Mouse (Mus musculus) left cerebral cortex, postnatal 14 days (tissue): Measurements from ENCODE around the gene Snx22. TPM values are rescaled to one million over a fixed set of nuclear protein-coding genes. Genes with fewer than 3 reads are reported as not detected.
A peak's percentile ranks its signal among the peaks of the same experiment; 100 is the strongest.

Experiments
- DNase-seq, 2 experiments: peaks; one replicate each; pipeline ENCODE4 v3.0.0; 2021 to 2022; ENCODE audit warnings: low spot score in 2 of 2, mixed read lengths in 1 of 2
- intact Hi-C: fragments of 180-260 bp; cut with DNase I; formaldehyde crosslinking; loops from one replicate; pipeline ENCODE4 v1.15.1; 2025
- long read RNA-seq, 2 experiments: library from polyadenylated mRNA; stranded (forward); transcript quantifications; one replicate each; pipeline ENCODE4 v2.0.0; 2021
- total RNA-seq, 2 experiments: library from RNA; stranded (reverse); gene quantifications; 2 replicates each; pipeline ENCODE4 v1.2.3; 2021

The Snx22 gene
- 1 to 10 TPM; 3.3 to 4.4 TPM for total RNA-seq
- long read RNA-seq, experiment 1, partial matches to known transcripts: 0 of 6 reads
- long read RNA-seq, experiment 1, other reads (novel, unspliced or antisense): 2 of 6 reads
- long read RNA-seq, experiment 2, partial matches to known transcripts: 0 of 4 reads
- long read RNA-seq, experiment 2, other reads (novel, unspliced or antisense): 1 of 4 reads

DNA sequence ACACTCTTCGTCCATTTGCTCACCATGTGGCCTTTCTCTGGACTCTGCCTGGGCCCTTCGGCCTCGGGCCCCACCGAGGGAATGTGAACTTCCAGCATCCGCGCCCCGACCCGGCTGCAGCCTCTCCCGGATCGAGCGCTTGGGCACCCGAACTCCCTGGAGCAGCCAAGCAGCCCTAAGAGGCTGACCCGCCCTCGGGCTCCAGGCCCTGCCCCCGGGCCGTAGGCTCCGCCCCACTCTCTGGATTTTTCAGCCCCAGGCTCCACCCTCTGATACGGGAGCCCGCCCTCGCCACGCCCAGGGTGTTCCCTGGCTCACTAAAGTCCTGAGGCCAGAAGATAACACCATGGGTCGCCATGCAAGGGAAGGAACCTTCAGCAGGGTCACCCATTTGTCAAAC is at the start of gene Snx22:
Gene Snx22 (minus strand): TSS at position 137 of the 400 bp plus-strand sequence.
- DNase-seq: peak; percentile 58 to 68
- intact Hi-C loops: loop anchor here (10.0 kb wide), 1 partner anchor 55 kb away; the partner anchor contains the start of genes Ciao2a and Snx1

DNA sequence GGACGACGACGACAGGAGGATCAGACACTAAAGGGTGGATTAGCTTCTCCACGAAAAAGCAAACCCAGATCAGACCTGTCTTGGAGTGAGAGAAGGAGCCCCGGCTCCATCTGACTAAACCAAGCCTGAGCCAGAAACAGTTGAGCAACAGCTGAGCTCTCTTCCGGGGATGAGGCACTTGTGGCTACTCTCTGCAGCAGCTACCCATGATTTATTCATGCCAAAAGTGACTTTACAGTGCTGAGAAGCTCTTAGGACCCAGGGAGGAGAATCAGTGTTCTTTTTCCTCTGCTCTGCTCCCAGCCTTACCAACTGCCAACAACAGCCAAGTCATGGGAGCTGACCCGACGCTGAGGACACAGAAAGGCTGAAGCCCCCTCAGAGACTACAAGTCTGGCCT is 47.4 kb upstream of the Snx22 start:
- intact Hi-C loops: no loop called here
- DNase-seq: peak; percentile 18 to 45

DNA sequence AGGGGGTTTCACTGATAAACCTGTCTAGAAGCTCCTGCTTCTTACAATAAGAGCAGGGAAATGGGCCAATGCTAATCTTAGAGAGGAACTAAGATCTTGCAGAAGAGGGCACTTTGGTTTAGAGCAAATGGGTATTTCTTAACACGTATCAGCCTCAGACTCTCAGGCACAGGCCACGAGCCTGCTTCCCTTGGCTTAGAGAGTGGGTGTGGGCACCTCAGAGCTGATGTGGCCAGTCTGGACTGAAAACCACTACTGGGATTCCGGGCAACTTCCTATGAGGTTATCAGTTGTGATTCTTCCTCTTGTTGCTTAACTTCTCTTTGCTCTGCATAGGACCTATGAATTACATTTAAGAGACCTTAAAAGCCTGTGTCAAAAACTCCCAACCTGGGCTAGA is 44.8 kb upstream of the Snx22 start:
- intact Hi-C loops: no loop called here
- DNase-seq: no peak

DNA sequence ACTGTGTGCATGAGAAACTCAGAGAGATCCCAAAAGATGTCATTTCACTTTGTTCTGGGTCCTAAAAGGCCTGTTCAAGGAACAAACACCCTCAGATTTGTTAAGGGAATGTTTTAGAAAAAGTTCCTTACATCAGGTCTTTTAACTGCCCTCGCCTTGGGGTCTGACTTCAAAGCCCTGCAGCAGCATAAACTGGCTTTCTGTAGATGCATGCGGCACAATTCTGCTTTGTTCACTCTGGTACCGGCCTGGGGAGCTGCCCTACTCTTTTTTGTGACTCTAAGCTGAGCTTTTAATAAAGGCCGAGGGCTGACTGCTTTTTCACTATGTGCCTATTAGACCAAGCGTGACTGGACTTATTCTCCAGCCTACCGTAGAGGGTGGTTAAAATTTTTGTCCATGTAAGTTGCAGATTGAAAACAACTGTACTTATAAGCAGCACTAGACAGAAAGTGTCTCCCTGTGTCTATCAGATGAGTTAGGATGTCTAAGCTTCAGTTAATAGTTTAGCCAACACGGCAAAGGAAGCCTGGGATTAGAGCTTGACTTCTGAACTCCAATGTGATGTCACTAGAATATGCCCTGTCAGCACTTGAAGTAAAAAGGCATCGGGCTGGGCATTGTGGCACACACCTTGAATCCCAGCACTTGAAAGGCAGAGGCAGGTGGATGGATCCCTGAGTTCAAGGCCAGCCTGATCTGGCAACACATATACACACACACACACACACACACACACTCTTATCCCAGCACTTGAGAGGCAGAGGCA is 41.3 kb upstream of the Snx22 start:
- intact Hi-C loops: no loop called here
- no peak for DNase-seq

DNA sequence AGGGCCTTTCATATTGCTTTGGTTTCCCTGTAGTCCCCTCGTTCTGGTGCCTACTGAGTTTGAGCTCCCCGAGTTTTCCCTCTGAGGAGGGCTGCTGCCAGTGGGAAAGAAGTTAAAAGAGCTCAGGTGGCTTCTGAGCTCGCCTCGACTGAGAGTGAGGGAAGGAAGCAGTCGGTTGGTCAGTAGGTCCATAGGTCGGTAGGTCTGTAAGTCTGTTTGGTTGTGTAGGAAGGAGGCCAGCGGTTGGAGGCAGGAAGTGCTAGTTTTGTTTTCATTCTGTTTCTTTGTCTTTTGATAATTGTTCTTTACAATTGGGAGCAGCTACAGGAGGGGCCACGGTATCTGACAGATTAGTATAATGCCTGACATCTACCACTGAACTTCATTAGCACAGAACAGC is 40.6 kb upstream of the Snx22 start:
- intact Hi-C loops: no loop called here
- DNase-seq: no peak

DNA sequence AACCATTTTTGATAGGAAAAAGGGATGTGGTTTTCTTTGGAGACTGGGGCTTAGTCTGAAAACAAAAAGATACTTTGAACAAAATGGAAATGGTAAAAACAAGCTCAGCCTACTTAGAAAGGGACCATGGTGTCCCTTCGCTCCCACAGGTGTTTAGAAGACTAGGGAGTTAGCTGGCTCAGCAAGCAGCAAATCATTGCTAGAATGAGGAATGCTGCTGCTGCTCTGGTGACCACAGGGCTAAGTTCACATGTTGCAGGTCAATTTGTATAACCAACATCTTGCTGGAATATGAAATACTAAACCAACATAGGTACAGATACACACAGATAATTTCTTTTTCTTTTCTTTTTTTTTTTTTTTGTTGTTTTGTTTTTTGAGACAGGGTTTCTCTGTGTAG is 40.1 kb upstream of the Snx22 start:
- DNase-seq: no peak
- intact Hi-C loops: loop anchor here (10.0 kb wide), 1 partner anchor 435 kb away; no protein-coding TSS in a partner anchor

DNA sequence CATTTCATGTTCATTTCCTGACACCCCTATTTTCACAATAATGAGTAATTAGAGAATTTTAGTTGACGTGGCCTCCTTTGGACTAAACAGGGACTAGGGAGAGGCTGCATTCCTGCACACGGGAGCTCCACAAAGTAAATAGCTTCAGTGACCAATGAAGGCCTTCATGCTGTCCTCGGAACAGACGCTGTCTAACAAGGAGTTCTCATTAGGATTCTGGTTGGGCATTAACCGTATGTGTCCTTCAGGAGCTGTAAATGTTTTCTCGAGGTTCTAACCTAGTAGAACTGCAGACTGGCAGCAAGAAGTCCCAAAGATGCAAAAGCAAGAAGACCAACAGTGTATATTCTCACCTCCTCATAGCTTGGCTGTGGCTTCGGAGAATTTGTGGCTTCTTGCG is 35.6 kb upstream of the Snx22 start:
- intact Hi-C loops: loop anchor here (10.0 kb wide), 1 partner anchor 430 kb away; no protein-coding TSS in a partner anchor

DNA sequence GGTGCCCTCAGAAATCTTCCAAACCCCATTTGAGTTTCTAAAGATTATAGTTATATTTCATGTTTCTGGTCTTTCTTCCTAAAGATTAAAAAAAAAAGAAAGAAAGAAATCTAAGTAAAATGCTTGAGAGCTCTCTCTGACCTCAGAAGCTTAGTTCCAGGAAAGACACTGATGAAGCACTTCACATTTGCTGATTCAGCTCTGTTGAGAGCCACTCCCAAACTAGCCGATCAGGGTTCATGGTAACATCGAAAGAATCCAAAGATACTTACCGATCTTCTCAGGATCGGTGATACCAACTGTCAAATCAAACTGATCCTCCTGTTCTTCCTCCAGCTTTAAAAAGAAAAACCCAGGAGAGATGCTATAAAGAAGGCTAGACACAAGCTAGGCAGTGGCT is 35.1 kb upstream of the Snx22 start:
- intact Hi-C loops: loop anchor here (10.0 kb wide), 1 partner anchor 430 kb away; no protein-coding TSS in a partner anchor
- DNase-seq: no peak

More for the DNA sequence above, 35.6 kb upstream of the Snx22 start:
- DNase-seq: no peak

DNA sequence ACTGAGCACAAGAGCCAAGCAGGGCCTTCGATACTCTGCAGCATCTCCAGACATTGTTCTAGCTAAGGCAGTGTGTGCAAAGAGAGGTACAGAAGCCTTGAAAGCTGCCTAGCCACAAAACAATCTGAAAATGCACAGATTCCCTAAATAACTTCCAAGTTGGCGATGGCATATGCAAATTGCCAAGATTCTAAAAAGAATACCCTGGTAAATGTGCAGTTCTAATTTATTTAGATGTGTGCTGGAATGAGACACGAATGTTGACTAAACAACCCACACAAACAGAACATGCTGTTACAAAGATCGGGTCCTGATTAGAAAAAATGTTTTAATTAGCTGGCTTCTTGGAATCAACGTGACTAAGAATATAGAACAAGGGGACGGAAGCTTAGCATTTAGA is 33.1 kb upstream of the Snx22 start:
- DNase-seq: peak in 1 of 2 experiments; percentile 37
- intact Hi-C loops: loop anchor here (10.0 kb wide), 1 partner anchor 428 kb away; no protein-coding TSS in a partner anchor

DNA sequence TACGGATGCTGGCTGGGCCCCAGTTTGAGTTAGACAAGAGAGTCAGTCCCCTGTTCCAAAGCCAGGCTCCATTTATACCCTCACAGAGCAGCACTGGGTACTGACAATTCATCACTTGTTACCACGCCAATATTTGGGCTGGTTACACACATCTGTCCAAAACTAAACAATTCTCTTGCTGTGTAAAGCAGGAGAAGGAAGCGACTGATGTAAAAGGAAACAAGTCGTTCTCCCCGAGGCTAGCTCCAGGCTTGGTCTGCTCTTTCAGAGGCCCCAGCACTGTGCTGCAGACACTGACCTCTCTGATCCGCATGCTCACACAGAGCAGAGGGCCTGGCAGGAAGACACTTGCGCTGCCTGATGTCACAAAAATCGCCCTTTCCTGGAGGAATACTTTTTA is 32.1 kb upstream of the Snx22 start:
- intact Hi-C loops: loop anchor here (10.0 kb wide), 1 partner anchor 427 kb away; no protein-coding TSS in a partner anchor
- DNase-seq: peak; percentile 37 to 44

DNA sequence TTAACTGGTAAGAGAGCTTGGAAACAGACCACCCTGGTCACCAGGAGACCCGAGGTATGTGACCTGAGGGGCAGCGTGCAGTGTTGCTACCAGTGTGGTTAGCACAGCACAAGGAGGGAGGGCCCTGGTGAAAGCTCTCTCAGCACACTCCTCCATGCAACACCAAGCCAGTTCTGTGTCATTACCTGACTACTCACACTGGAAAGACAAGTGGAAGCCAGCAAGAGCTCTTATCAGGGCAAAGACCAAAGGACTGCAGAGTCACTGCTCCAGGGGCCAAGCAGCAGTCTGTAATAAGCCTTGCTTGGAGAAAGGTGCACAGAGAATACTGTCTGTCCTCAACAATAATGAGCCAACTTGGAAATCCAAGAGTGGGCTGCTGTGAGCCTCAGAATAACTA is 23.1 kb upstream of the Snx22 start:
- no peak for DNase-seq
- intact Hi-C loops: no loop called here

DNA sequence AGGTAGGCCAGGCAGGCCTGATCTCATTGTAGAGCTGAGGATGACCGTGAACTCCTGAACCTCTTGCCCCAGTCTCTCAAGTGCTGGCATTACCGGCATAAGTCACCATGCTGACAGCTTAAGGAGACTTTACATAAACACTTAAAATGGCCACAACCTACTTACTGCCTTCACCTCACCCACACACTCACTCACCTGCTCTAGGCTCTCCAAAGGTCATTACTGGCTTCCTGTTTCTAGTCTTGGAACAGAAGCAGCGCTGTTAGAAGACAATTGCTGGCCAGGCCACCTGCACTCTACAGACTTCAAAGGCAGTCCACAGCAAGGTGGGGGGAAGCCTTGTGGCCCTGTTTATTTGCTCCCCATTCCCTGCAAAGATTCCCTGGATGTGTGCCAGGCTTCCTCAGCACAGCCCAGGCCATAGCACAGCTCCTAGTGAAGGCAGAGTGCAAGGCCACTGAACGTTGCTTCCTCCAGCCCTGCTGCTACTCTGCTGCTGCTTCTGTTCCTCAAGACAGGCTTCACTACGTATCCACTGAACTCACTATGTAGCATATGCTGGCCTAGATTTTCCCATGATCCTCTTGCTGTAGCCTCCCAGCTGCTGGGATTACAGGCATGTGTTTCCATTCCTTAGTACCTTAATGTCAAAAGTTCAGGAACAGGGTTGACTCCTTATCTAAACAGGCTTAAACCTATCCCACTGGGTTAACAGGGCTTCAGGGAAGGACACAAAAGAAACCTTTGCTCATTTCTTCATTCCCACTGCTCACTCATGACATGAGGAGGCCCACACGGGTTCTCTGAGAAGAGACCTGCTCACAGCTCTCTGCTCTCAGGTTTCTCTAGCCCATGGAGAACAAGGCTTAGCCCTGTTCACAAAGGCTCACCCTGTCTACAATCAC is 22.1 kb upstream of the Snx22 start:
- DNase-seq: no peak
- intact Hi-C loops: no loop called here

DNA sequence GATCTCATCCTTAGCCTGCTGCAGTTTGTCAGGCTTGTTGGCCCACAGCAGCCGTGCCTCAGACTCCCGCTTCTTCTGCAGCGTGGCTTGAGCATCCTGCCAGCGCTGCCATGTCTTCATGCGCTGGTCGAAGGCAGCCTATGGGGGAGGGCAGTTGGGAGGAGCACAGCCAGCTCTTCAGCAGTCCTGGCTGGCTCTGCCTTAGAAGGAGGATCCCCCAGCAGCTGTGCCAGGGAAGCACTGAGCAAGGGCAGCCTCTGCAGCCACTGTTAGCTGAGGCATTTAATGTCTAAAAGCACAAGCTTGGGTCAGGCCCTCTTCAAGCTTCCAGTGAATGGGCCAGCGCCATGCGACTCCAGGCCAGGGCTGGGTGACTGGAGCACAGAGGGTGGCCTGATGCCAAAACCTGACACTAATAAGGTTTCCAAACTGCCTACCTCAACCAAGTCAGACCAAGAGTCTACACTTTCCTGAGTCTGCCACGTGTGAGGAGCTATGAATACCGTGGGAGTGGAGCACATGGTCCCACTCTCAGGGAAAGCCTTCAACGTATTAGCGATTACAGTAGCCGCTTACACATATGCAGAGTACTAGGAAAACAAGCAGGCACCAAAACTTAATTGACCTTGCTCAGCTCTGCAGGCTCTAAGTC is 21.2 kb upstream of the Snx22 start:
- intact Hi-C loops: no loop called here
- DNase-seq: no peak

DNA sequence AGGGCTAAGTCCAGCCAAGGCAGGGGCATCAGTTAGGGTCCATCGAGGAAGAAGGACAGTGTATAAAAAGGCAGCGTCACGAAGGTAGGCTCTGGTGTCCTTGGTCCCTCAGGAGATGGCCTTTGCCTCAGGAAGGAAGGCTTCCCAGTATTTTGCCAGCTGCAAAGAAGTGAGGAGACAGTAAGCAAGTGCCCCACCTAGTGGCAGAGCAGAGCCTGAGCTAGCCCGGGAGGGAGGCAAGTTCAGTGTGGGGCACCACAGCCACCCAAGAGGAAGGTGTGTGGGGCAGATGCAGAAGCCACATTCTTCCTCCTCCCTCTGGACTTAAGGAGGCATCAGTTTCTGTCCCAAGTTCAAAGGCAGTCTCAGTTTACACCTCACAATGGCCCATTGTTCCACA is 18.9 kb upstream of the Snx22 start:
- peak; percentile 42 to 58 for DNase-seq
- intact Hi-C loops: no loop called here

DNA sequence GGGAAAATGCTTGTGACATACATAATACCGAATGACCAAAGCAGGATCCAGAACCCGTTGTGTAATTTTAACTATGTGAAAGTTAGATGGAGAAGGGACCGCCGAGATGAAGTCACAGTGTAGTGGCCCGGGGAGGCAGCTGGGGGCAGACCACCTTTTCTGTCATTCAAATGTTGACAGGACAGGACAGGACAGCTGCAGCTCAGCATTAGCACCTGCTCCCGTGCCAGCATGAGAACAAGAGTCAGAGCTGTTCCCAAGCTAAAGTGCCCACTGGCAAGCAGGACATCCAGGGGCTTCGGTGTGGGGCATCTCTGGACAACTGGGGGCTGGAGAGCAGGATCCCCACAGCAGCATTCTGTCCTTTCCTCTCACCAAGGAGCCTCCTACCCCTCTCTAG is 17.5 kb upstream of the Snx22 start:
- no peak for DNase-seq
- intact Hi-C loops: no loop called here

DNA sequence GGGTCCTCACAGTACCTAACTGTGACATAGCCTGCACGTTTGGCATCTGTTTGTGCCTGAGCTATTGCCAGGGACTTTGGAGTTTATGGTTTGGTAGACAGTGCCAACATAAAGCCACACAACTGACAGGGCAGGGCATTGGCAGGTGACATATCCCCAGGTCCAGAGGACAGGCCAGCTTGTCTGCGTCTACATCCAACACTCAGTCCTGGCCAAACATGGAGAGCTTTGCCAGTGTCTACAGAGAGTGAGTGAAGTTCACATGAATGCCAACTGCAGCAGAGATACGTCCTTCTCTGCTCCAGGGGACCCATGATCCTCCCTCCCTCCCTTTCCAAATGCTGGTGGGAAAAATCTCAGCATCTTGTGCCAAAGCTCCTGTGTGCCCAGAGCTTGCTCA is 14.7 kb upstream of the Snx22 start:
- intact Hi-C loops: no loop called here

DNA sequence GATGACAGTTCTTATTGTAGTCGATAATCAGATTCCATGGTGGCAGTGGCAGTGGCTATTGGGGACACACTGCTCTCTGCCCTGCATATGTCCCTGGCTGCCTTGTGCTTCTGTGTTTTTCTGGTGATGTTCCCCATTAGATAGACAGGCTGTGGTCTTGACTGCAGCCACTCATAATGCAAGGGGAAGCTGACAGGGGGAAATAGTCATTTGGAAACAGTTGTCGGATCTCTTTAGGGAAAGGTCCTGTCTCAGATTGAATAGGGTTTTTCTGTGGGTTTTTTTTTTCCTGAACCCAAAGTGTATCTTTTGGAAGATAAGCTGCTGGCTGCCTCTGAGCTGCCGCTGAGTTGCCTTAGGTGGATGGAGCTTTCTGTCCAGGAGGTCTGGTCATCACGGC is 12.5 kb upstream of the Snx22 start:
- intact Hi-C loops: no loop called here
- DNase-seq: no peak

More for the DNA sequence above, 14.7 kb upstream of the Snx22 start:
- DNase-seq: no peak

DNA sequence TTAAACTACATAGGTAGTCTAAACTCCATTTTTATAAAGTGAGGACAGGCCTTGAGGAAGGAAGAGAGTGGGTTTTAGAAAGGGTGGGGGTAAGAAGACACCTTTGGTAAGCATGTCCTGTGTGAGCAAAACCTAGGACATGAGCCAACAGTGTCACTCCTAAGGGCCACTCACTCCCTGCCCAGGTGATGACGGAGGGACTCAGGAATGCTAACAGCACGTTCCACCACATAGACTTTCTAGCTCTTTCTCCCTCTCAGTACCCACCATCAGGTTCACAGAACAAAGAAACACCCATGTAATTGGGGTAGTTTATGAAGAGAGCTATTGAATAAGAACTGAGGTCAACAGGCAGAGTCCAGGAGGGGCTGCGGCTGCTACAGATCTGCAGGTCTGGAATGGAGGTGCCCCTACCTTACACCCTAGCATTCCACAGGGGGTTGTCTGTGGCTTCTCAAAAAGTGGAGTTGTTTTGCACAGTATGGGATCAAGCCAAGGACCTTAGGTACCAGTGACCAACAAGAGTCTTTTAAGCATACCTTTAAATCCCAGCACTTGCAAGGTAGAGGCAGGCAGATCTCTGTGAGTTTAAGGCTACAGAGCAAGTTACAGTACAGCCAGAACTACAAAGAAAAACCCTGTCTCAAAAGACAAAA is 11.4 kb upstream of the Snx22 start:
- intact Hi-C loops: no loop called here
- DNase-seq: no peak

DNA sequence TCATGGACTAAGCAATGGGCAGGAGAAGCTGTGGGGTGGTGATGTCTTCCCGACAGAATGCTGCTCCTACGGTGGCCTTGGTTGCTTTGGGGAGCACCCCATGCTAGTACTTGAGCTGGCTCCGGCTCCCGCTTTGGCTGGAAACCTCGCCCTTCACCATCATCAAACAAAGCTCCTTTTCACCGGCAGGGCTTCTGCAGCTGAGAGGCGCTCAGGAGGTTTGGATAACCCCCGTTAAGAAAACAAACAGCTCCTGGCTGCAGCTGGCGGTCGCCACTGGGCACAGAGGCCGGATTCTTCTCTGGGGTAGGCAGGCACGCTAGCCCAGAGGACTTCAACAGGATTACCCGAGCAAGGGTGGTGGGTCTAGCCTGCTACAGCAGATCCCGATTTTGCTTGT is 9.0 kb upstream of the Snx22 start:
- DNase-seq: peak in 1 of 2 experiments; percentile 40
- intact Hi-C loops: no loop called here
